Mouse (Mus musculus) liver, postnatal 0 days (tissue): ENCODE results near the gene Slco3a1.

Source experiments
- CTCF ChIP-seq: sonication (generic); IDR thresholded peaks from 2 replicates; pipeline ENCODE4 v1.5.1; 2016; ENCODE audit warnings: antibody characterized with exemption, low read depth
- EP300 ChIP-seq: IDR thresholded peaks from 2 replicates; pipeline ENCODE4 v1.6.1; 2016; ENCODE audit warnings: antibody characterized with exemption, low read depth, mild to moderate bottlenecking

- TF ChIP-seq CTCF (no peak), EP300 (no peak)
These were observed 179.2 kb downstream of the Slco3a1 start for GRCm38 (mm10) chr7:74375174-74375957.
